Mouse (Mus musculus) kidney, adult 10 weeks (tissue): ENCODE results near the gene Thpo. TPM values are rescaled to one million over a fixed set of nuclear protein-coding genes. Genes with fewer than 3 reads are reported as not detected.

Source experiments
- polyA plus RNA-seq: library from polyadenylated mRNA; stranded (reverse); fragments of 350-450 nt; fragmentation: Illumina TruSeq; extraction: RNeasy Lipid Tissue Mini Kit (QIAGEN cat#74804); gene quantifications from one replicate; pipeline ENCODE4 v1.2.3, GENCODE M21; 2014; ENCODE audit warnings: low read depth, low replicate concordance

The Thpo gene
- polyA plus RNA-seq = 0.36 TPM

GRCm38 (mm10) chr16:20733731-20734730 is at the start of gene Thpo:
Thpo (minus strand) TSS chr16:20734511.

DNA sequence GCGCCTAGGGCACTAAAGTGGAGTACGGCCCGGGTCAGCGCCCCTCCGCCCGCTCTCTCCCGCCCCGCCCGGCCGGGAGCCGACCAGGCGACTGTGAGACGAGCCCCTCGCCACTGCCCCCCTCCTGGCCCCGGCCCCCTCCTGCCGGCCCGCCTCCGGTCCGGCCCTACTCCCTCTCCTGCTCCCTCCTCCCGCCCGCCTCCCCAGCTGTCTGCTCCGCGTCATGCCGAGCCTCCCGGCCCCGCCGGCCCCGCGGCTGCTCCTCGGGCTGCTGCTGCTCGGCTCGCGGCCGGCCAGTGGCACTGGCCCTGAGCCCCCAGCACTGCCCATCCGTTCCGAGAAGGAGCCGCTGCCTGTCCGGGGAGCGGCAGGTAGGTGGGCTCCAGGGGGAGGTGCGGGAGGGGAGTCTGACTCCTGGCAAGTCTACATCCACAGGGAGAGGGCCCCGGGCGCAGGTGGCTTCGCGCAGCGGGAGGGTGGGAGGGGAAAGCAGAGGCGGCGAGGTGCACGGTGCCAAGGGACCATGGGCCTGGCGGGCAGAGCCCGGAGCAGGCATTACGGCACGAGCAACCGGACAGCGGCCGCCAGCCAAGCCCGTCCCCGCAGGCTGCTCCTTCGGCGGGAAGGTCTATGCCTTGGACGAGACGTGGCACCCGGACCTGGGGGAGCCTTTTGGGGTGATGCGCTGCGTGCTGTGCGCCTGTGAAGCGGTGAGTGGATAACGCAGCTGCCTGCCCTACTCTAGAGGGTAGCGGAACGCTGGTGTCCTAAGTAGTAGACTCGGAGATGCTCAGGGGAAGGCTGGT is 1.2 kb downstream of the Thpo start, which contains the start of gene Chrd:
Gene Chrd (plus strand): TSS at position 203 of the 806 bp plus-strand sequence.

GRCm38 (mm10) chr16:20717181-20717977 is 16.9 kb downstream of the Thpo start, which contains the start of the genes Polr2h and Clcn2:
Polr2h (plus strand) TSS chr16:20717665.
Clcn2 (minus strand) TSS chr16:20717746.

DNA sequence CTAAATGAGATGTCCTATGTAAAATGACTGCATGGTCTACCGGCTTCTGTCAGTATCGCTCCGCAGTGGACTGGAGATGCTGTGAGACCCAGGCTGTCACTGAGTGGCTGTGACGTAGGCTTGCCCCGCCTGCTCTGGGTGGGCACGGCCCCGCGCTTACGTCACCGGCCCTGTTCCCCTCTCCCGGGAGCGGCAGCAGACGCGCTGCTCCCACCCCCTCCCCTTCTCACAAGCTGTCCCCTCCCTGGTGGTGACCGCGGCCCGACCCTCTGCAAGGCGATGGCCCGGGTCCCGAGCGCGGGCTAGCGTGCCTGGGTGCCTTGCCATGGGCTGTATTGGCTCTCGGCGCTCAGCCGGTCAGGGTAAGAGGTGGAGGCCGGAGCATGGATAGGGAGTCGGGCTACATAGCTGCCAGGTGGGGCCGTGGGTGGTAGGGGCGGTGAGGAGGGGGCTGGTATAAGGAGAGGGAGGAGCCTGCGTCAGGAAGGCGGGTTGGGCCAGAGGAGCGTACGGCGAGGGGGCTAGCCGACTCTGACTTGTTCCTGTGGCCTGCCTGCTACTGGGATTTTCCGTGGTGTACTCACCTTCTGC is 41.1 kb downstream of the Thpo start, which contains the start of gene Fam131a:
Gene Fam131a (plus strand): TSS at position 131 of the 591 bp plus-strand sequence.

Other genes with a start within 250 kb of the Thpo start
- gene Eif2b5, start 235.7 kb downstream of the Thpo start, polyA plus RNA-seq = 11.9 TPM
- 18.8 TPM for gene Dvl3, start 217.5 kb downstream of the Thpo start, polyA plus RNA-seq
- 132 TPM for gene Ap2m1, start 199.0 kb downstream of the Thpo start, polyA plus RNA-seq
- gene Abcf3, start 185.9 kb downstream of the Thpo start, polyA plus RNA-seq = 19.3 TPM
- gene Vwa5b2, start 145.0 kb downstream of the Thpo start, polyA plus RNA-seq = not detected
- gene Eef1akmt4, start 122.9 kb downstream of the Thpo start, polyA plus RNA-seq = 0.57 TPM
- gene Gm49333, start 122.9 kb downstream of the Thpo start, polyA plus RNA-seq = not detected
- 4.7 TPM for gene Alg3, start 122.8 kb downstream of the Thpo start, polyA plus RNA-seq
- gene Camk2n2, start 113.2 kb downstream of the Thpo start, polyA plus RNA-seq = 0.49 TPM
- gene Ece2, start 104.7 kb downstream of the Thpo start, polyA plus RNA-seq = not detected
- gene Psmd2, start 82.9 kb downstream of the Thpo start, polyA plus RNA-seq = 67.2 TPM
- 88.1 TPM for gene Eif4g1, start 66.2 kb downstream of the Thpo start, polyA plus RNA-seq
- gene Fam131a, start 41.3 kb downstream of the Thpo start, polyA plus RNA-seq = not detected
- 16.5 TPM for gene Polr2h, start 16.8 kb downstream of the Thpo start, polyA plus RNA-seq
- gene Clcn2, start 16.8 kb downstream of the Thpo start, polyA plus RNA-seq = not detected
- gene Chrd, start 1.4 kb downstream of the Thpo start, polyA plus RNA-seq = 0.24 TPM